Mouse (Mus musculus): ENCODE data around the gene Fhdc1.

The Fhdc1 gene

GRCm38 (mm10) chr3:84474398-84474797 is 5.8 kb downstream of the Fhdc1 start:
- DNase-seq (ENCODE audit: low spot score), result peak; percentile 52

DNA sequence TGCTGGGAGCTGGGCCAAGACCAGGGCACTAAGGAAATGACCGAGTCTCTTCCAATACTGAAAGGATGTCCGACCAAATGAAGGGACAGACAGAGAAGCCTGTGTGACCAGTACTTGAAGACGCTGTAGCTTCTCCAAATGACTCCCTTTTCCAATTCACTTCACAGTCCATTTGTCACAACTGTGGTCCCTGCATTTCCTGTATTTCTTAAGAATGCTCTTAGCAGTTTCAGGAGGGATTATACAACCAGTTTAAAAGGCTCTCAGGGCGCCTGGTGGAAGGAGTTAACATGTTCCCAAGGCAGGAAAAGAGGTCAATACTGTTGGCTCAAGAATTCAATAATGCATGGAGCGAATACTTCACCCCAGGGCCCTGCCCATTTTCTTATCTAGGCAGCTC is 7.3 kb downstream of the Fhdc1 start:
- DNase-seq (ENCODE audit: low spot score), result no peak

DNA sequence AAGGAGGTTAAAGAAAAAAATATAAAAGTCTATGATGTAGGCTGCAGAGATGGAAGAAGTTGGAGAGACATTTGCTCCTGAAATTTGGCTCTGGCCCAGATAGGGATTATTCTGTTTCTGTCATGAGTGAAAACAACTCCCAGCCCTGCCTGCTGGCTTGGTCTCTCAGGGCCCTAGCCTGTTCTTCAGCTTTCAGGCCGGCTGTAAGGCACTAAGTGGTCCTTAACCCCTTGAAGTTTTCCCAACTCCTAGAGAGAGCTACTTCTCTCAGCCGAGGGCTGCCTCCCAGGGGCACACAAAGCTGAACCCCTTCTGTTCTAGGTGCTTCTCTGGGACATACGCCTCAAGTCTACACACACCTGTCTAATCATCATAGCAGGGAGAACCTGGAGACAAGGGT is 7.7 kb downstream of the Fhdc1 start:
- no peak for DNase-seq (ENCODE audit: low spot score)

DNA sequence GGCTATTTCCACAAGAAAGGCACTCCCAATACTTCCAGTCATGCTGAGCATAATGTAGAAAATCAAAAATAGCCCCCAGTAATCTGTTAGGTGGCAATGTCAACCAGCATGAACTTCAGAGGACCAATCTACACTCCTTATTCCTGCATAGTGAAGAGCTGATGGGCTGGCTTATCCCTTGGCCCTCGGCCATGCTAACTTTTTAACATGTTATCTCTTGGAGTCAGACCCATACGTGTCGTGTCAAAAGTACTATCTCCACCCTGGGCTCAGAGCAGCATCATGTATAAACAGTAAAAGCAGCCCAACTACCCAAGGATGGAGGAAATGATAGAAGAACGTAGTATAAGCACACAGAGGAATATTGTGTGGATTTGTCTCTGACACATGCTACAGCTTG is 9.1 kb downstream of the Fhdc1 start:
- no peak for DNase-seq (ENCODE audit: low spot score)

- DNase-seq (ENCODE audit: low spot score), result no peak
These were observed 12.1 kb downstream of the Fhdc1 start for GRCm38 (mm10) chr3:84468111-84468453.

- DNase-seq (ENCODE audit: low spot score), result no peak
These were observed 12.7 kb downstream of the Fhdc1 start for GRCm38 (mm10) chr3:84467419-84468110.

DNA sequence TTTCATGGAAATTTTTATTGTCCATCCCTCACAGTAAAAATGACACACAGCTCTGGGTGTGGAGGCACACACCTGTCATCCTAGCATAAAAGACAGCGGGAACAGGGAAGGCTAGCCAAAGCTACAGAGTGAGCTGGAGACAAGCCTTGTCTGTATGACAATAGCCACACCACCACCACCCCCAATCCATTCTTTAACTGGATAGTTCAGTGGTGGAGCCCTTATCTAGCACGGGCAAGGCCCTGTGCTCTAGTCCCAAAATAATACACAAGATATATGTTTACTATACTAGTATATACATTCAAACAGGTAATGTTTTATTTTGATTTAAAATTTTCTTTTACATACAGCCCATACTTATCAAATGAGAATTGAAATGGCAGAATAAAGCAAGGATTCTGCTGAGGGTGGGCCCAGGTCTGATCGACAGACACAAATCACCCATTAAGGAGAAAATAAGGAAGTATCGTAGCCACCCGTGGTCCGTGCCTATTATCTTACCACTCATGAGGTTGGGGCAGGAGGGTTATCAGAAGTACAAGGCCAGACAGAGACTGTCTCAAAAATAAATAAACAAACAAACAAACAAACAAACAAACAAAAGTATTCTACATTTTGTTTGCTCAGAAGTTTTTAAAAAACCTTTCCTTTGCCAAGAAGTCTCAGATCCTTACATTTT is 14.3 kb downstream of the Fhdc1 start:
- no peak for DNase-seq (ENCODE audit: low spot score)

- no peak for DNase-seq (ENCODE audit: low spot score)
These were observed 18.5 kb downstream of the Fhdc1 start for GRCm38 (mm10) chr3:84461687-84462086.

DNA sequence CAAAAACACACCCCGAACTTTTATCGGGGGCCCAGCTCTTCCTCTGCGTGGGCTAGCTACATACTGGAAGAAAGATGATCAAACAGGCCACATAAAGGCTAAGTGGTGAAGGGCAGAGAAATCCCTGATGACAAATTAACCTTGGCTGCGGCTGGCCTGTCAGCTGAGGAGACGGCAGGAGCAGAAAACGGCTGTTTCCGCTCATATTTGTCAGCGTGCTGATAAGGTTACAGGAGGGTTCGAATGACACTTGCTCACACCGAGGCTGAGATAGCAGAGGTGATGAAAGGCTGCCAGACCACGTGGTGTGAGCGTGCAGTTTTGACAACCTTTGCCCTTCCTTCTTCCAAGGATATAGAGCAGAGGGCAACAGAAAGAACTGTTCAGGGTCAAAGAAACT is 19.3 kb downstream of the Fhdc1 start:
- no peak for DNase-seq (ENCODE audit: low spot score)

GRCm38 (mm10) chr3:84460499-84460898 is 19.7 kb downstream of the Fhdc1 start:
- DNase-seq (ENCODE audit: low spot score), result no peak

GRCm38 (mm10) chr3:84455733-84456417 is 24.4 kb downstream of the Fhdc1 start:
- no peak for DNase-seq (ENCODE audit: low spot score)

DNA sequence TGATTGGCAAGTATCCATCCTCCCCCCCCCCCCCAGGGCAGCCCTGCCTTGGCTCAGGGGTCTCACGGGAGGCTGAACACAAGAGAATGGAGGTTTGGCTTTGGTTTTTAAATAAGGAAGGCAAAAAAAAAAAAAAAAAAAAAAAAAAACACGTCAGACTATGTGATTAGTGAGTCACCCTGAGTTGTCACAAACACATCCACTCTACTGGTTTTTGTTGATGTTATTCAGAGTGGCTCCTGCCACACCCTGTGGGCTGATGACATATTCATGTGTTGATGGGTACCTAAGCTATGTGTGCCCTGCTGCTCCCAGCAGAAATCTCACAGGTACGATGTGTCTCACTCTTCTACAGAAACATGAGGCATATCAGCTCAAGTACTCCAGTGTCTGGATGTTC is 29.6 kb downstream of the Fhdc1 start:
- no peak for DNase-seq (ENCODE audit: low spot score)

GRCm38 (mm10) chr3:84449015-84449414 is 31.2 kb downstream of the Fhdc1 start:
- DNase-seq (ENCODE audit: low spot score), result no peak

DNA sequence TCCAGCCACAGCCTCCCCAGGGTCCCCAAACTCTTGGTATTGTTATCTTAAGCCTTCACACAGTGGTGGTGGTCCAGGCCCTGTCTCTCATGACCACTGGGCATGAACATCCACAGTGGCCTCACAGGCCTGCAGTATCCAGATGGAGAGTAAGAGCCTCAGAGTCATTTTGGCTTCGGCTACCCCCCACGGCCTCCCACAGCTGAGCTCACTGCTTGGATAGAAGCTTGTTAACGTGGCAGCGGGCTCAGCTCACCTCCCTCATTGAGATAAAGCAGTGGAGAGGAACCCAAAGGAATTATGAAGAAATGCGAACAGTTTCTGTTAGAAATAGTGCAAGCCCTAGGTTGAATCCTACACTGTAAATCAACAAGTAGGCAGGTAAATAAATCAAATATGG is 32.4 kb downstream of the Fhdc1 start:
- DNase-seq (ENCODE audit: low spot score), result no peak

DNA sequence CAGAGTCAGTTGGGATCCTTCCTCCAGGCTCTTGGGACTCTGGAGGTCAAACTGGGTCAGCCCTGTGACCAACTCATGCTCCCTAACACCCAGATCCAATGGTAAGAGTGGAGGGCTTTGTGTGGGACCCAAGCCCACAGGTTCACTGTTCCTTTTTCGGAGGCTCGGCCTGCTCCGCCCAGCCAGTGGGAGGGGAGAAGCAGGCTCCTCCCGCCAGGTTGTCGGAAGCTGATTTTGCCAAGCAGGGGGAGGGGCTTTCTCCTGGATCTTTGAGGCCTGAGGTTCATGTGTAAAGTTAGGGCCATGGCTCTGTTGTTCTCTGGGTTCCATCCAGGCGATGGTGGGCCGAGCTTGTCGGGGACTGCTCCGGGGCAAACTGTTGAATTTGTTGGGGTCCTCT is 34.4 kb downstream of the Fhdc1 start:
- no peak for DNase-seq (ENCODE audit: low spot score)

DNA sequence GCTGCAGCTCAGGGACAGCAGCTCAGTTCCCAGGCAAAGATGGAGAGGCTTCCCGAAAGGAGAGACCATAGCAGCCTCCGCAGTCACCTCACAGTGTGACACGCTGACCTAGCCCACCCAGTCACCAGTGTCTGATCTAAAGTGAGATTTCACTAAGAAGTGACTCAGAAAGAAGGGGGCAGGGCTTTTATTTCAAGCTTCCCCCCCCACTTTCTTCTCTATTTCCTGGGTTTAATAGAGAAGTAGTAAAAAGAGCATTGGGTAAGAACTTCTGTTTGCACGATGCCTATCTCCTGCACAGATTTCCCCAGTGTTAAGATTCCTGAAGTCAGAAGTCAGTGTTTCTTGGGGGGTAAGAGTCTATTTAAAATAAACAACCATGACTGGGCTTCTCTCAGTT is 37.3 kb downstream of the Fhdc1 start:
- DNase-seq (ENCODE audit: low spot score), result no peak

DNA sequence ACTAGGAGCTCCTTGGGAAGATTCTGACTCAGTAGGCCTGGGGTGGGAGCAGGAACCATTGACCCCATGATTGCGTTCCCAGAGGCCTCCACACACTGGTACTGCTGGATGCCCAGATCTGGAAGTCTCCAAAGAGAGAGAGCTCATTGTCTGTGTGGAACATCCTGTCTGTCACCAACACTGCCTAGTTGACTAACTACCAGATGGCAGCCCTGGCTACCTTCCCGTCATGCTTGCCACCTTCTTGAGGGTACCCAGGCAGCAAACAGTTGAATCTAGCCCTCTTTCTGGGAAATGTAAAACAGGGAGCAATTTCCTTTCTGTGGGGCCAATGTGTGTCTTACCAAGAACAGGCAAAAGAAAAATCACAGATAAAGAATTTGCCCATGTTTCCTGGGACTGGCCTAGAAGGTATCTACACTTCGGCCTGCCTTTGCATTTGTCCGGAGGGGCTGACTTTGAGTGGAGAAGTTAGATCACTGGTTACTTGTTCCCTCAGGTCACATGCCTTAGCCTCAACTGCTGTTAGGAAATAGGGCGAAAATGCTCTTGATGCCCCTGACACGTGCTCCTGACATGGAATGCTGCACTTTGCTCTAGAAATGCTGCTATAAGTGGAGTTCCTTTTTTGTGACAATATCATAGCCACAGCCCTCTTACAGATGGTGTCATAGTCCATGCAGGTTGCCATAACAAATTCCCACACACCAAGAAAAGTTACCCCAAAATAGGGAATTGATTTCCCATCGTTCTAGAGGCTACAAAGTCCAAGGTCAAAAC is 40.6 kb downstream of the Fhdc1 start:
- DNase-seq (ENCODE audit: low spot score), result no peak

DNA sequence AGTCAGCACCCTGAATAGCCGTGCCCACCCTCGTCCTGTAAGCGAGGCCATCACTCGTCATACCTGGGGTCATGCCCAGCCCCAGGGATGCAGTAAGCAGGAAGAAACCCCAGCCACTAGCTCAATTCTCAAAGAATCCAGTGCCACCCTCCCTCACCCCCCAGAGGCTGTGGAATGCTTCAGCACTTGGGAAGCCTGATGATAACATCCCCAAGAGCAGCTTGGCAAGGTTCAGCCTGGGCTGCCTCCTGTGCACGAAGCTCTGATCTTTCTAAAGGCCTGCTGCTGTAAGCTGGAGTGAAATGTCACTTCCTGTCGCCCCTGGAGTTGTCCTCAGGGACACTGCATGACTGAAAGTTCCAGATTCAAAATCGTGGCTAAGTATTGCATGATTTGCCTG is 41.4 kb downstream of the Fhdc1 start:
- DNase-seq (ENCODE audit: low spot score), result no peak

DNA sequence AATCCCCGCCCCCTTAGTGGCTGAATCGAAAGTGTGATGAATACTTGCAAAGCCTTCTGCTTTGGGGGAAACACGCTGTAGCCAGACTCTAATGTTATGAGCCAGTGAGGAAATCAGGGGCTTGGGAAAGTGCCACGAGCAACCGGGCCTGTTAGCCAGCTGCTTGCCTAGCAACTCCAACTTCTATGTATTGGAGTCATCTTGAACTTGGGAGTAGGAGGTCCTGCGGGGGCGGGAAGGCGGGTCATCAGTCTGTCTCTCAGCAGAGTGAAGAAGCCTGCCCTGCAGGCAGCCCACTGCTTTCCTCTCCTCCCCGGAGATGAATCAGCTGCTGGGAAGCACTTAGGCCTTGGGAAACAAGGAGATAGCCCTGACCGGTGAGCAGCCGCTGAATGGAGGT is 42.1 kb downstream of the Fhdc1 start:
- DNase-seq (ENCODE audit: low spot score), result peak; percentile 64

GRCm38 (mm10) chr3:84436947-84437346 is 43.3 kb downstream of the Fhdc1 start:
- no peak for DNase-seq (ENCODE audit: low spot score)

DNA sequence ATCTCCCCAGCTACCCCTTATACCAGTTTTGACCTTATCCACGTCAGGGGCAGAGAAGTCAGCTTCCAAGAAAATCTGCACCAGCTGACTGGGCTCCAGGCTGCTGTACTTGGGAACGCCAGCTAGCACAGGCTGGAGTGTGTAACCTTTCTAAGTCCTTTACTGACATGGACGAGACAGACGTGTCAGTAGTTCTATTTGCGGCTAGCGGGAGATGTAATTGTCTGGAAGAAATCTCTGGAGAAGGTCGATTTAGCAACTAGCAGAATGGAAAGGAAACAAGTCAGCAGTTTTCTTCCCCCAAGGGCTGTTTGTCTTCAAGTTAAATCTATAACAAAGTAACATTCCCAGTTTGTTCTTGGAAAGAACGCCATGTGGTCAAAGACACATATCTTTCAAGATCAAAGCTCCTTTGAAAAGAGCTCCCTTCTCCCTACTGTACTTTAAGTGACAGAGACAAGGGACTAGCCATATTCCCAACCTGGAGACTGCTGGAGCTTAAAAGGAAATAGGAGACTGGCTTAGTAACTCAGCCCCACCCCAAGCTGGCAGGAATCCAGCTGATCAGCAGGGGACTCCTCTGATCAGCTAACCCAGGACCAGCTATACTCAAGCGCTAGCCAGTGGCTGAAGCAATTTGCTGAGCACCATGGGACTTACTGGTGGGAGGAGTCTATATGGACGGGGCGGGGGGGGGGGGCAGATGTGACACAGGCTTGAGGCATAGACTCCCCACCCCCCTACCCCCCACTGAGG is 44.8 kb downstream of the Fhdc1 start:
- peak; percentile 34 for DNase-seq (ENCODE audit: low spot score)

Measured in ovary, postnatal 36 days (tissue).